Mouse (Mus musculus) gastrocnemius, adult 18-20 months (tissue): ENCODE measurements around the gene Nucb1. TPM values are rescaled to one million over a fixed set of nuclear protein-coding genes. Genes with fewer than 3 reads are reported as not detected.
A peak's percentile ranks its signal among the peaks of the same experiment; 100 is the strongest.
"Not testable (repeated sequence)": the region's sequence is repeated elsewhere in the genome, so short reads cannot be mapped to it uniquely, and the experiment has no call there.

Experiments
- DNase-seq: peaks from one replicate; pipeline ENCODE4 v3.0.0; 2021; ENCODE audit warnings: low spot score
- total RNA-seq, 2 experiments: library from RNA; stranded (reverse); gene quantifications; 2 replicates each; pipeline ENCODE4 v1.2.3; 2021

Gene Nucb1
- total RNA-seq, 2 experiments from 2014 or later: 63.3 to 68.6 TPM

DNA sequence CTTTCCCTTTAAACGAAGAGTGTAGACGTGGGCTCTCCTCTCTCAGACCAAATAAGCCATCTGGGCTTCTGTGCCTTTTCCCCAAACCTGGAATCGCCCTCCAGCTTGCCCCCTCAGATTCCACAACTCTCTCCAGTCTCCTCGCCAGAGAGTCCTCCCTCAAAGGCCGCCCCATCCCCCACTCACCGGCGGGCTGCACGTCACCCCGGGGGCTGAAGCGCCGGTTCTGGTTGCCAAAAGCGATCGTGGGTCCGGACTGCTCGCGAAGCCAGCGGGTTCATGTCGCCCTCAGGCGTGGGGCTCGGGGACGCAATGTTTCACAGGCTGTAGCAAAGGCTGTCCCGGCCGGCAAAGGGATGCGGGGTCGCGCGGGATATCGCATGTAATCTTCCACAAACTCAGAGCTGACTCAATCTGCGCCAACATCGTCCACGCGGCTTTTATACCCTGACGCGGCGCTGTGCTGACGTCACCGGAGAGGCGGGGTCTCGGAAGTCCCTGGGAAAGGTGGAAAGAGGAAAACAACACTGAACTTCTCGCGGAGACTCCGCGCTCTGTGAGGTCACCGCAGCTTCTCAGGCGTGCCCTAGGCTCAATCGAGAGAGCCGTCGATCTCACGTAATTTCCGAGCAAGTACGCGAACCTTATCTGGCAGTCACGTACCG is 15.7 kb upstream of the Nucb1 start, which contains the start of the genes Ppp1r15a and Plekha4:
Ppp1r15a (minus strand) TSS at position 460 of the 665 bp plus-strand sequence.
Plekha4 (plus strand) TSS at position 522 of the 665 bp plus-strand sequence.
- peak; percentile 98 for DNase-seq

- peak; percentile 53 for DNase-seq
Measured at GRCm38 (mm10) chr7:45524841-45525621, 14.8 kb upstream of the Nucb1 start.

DNA sequence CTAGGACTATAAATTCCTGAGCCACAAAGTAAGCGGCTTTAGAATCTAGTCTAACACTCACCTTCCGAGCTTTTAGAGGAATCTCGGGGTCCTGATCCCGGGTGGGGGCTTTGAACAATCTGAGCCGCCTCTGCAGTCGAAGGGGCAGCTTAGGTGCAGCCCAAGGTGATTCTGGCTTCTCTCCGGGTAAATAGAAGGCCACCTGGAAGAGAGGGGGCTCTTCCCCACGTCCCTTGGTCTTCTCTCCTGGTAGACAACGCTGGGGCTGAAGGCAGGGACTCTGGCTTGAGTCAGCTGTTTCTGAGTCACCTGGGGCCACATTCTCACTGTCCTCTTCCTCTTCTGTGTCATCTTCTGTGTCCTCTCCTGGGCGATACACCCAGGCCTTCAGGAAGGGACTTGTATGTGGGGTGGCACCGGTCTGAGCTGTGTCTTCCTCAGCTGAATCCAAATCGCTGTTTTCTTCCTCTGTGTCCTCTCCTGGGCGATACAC is 13.5 kb upstream of the Nucb1 start:
- no peak for DNase-seq

DNA sequence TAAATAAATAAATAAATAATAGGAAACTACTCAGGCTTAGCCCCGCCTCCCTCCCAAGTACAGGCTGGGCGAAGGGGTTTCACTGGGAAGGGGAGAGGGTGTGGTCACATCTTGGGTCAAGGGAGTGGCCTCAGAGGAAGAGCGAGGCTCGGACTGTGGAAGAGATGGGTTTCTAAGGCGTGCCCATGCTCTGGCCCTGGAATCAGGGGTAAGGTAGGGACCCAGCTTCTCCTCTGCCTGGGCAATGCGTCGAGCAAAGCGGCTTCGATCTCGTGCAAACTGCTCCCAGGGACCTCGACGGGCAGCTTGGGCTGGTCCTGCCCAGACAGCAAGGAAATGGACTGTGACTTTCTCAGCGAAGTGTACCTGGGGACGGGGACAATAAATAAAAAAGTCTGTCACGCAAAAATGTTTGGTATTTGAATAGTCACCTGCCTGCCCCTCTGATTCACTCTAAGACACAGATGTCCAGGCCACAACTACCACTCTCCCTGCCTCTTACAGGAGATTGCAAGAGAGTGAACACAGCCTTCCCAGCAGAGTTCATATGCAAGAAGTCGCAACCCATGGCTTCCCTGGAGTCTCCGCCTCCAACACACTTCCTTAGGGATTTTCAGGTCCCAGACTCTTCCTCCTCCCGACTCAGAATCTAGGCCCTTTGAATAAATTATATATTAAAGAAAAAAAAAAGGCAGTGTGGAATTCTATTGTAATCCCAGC is 12.9 kb upstream of the Nucb1 start:
- DNase-seq: no peak

- DNase-seq: no peak
Measured at GRCm38 (mm10) chr7:45522194-45522752, 12.1 kb upstream of the Nucb1 start.

GRCm38 (mm10) chr7:45521728-45522184 is 11.6 kb upstream of the Nucb1 start:
- DNase-seq: peak; percentile 91

GRCm38 (mm10) chr7:45520605-45521004 is 10.4 kb upstream of the Nucb1 start:
- DNase-seq: no peak

- no peak for DNase-seq
Measured at GRCm38 (mm10) chr7:45519345-45520120, 9.3 kb upstream of the Nucb1 start.

DNA sequence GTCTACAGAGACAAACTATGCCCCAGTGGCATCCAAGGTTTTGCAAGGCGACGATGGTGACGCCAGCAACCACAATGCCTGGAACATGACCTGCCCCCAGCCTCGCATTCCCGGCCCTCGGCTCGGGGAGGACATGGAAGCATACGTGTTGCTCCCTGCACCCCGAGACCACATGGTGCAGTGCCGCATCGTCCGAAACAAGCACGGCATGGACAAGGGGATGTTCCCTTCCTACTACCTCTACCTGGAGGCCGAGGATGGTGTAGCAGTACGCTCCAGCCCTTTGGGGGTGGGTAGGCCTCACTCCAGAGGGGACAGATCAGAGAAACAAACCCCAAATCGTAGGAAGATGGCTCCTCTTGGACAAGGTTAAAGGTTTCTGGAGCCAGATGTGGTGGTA is 8.4 kb upstream of the Nucb1 start:
- no peak for DNase-seq

DNA sequence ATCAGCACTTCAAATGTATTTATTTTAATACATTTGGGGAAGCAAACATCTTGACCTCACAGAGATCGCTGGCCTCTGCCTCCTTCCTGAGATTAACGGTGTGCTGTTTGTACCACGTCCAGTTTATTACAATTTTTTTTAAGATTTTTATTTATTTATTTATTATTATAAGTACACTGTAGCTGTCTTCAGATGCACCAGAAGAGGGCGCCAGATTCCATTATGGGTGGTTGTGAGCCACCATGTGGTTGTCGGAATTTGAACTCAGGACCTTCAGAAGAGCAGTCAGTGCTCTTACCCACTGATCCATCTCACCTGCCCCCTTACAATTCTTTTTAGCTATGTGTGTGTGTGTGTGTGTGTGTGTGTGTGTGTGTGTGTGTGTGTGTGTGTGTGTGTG is 6.6 kb upstream of the Nucb1 start:
- not testable (repeated sequence) for DNase-seq

DNA sequence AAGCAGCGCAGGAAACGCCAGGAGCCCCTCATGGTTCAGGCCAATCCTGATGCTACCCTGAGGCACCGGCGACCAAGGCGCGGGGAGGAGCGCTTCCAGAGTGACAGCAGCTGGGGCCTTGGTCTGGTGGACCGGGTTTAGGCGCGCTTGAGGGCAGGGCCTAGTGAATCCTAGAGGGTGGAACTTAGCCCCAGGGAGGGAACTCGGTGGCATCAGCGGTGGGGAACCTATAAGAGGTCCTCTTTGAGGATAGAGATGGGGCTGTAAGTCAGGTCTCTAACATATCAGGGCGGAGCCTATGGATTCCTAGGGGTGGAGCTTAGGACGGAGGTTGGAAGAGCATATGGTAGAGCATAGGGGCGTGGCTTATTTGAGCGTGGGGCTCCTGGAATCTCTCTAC is 5.2 kb upstream of the Nucb1 start:
- no peak for DNase-seq

DNA sequence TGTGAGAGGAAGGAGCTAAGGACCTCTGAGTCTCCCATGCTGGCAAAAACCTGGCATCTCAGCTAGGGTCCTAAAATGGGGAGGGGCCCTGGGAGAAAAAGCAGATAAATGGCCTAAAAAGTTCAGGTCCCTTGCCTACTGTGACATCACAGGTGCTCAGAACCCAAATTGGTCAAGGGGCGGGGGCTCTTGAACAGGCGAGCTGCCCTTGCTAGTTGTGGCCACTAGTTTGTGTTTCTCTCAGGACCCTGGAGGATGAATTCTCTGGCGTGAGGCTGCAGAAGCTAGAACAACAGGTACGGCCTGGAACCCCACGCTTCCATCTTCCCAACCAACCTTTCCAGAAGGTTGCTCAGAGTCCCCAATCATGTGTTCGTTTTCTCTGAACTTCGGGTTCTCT is 4.2 kb upstream of the Nucb1 start:
- DNase-seq: no peak

DNA sequence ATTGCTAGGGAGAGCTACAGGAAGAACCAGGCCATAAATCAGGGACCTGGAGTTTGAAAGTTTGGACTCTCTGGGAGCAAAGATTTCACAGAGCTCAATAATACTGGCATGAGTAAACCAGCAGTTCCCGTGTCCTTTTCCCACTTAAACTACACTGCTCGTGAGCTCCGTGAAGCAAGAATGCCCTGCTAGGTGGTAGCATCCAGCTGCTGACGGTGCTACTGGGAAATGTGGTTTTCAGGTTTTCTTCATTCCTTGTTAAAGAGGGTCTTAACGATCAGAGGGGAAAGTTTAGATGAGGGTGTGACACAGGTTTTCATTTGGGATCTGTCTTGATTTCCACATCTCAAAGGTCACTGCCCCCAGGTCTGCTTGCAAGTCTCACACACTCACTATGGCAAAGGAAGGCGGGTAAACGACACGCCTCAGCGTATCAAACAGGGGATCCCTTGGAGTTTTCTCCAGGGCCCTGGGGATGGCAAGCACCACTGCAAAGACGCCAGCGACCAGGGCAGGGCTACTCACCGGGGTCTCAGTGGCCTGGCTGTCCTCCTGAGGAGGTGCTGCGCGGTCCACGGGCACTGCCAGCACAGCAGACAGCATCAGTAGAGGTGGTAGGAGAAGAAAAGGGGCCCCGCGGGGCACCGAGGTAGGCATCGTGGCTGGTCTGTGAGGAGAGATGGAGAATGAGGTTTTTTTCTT is 874 bp downstream of the Nucb1 start:
- no peak for DNase-seq

- no peak for DNase-seq
Measured at GRCm38 (mm10) chr7:45508561-45508960, 1.6 kb downstream of the Nucb1 start.

DNA sequence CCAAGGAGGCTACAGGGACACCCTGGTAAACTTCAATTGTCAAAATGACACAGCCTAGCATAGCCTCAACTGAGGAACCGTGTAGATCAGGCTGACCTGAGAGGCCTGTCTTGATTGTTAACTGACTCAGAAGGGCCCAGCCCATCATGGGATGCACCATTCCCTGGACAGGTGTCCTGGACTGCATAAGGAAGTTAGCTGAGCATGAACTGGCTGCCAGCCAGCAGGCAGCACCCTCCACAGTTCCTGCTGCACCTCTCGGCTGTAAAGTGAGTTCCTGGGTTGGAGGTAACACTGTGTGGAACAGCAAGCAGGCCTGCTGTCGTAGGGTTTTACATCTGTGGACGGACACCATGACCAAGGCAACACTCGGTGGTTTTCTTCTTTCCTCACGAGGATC is 2.6 kb downstream of the Nucb1 start:
- DNase-seq: no peak

GRCm38 (mm10) chr7:45498427-45498826 is 11.8 kb downstream of the Nucb1 start:
- DNase-seq: no peak

GRCm38 (mm10) chr7:45494548-45494947 is 15.7 kb downstream of the Nucb1 start:
- no peak for DNase-seq

DNA sequence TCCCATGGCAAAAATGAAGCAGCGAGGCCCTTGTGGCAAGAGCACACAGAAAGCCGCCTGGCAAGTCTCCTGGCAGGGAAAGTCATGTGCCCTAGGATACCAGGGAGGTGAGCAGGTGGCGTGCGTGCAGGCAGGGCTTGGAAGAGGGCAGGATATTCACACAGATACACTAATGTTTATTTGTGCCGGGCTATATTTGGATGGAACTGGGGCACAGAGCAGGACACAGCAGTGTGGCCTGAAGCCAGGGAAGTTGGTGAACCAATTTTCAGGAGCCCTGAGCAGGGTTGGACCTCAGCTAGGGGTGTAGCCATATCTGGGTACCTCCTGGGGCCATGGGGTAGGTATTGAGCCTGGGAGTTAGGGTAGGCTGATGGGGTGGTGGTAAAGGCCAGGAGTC is 17.3 kb downstream of the Nucb1 start:
- peak; percentile 79 for DNase-seq

- no peak for DNase-seq
Measured at GRCm38 (mm10) chr7:45492225-45492844, 17.9 kb downstream of the Nucb1 start.

DNA sequence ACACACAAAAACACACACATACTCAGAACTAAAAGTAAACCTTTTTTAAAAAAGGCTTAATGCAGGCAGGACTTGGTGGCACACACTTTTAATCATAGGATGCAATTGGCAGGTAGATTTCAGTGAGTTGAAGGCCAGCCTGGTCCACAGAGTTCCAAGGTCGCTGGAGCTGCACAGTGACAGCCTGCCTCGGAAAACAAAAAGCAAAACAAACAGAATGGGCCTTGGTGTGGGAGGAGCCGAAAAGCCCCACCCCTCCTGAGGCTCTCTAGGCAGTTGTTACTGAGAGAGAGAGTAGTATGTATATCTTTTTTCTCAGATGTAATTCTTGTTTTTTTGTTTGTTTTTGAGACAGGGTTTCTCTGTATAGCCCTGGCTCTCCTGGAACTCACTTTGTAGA is 18.9 kb downstream of the Nucb1 start:
- DNase-seq: no peak
